Mouse (Mus musculus) testis, adult 2 months (tissue): ENCODE measurements at regions not wholly inside any gene's neighbourhood (a gene's known extent, or its start where the extent isn't known, plus 50 kb on each side); places are given as distances from the start of the nearest gene placed in this dataset.

ENCODE experiments used
- CTCF ChIP-seq: fragments of 200-500 bp; IDR thresholded peaks from 2 replicates; pipeline ENCODE4 v1.5.1; 2012; ENCODE audit warnings: low read depth, mild to moderate bottlenecking, inconsistent platforms, low read length, moderate library complexity; ENCODE audit not compliant: control insufficient read depth, insufficient read depth, insufficient replicate concordance
- POLR2A ChIP-seq: fragments of 200-500 bp; IDR thresholded peaks from 2 replicates; pipeline ENCODE4 v1.6.1; 2012; ENCODE audit warnings: low read depth, mild to moderate bottlenecking, inconsistent platforms, low read length, moderate library complexity; ENCODE audit not compliant: control insufficient read depth

DNA sequence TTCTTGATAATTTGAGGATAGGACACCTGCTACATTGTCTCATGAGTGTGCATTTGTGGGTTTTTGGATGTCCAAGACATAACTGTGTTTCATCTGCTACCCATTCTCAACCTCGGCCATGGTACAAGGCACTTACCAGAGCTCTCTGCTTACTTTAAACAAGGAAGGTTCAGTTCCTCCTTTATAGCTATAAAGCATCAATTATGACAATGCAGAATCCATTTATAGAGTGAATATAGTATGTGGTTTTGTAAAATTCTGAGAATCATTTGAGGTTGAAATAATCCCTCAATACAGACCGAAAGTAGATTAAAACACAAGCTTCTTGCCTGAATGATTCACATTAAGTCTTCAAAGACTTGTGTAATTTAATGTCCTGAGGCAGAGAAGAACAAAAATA, 64.9 kb upstream of the 2210010C04Rik start:
- no peak for TF ChIP-seq CTCF
- TF ChIP-seq POLR2A = no peak
